Mouse (Mus musculus): ENCODE measurements around the gene Smarcb1. TPM values are rescaled to one million over a fixed set of nuclear protein-coding genes. Genes with fewer than 3 reads are reported as not detected.
A peak's percentile ranks its signal among the peaks of the same experiment; 100 is the strongest.

Gene Smarcb1
- polyA plus RNA-seq (2016; fragmentation: Nextera tagmentation; extraction: Ambion mirVana) = 99.1 and 109 TPM in 2 replicates

DNA sequence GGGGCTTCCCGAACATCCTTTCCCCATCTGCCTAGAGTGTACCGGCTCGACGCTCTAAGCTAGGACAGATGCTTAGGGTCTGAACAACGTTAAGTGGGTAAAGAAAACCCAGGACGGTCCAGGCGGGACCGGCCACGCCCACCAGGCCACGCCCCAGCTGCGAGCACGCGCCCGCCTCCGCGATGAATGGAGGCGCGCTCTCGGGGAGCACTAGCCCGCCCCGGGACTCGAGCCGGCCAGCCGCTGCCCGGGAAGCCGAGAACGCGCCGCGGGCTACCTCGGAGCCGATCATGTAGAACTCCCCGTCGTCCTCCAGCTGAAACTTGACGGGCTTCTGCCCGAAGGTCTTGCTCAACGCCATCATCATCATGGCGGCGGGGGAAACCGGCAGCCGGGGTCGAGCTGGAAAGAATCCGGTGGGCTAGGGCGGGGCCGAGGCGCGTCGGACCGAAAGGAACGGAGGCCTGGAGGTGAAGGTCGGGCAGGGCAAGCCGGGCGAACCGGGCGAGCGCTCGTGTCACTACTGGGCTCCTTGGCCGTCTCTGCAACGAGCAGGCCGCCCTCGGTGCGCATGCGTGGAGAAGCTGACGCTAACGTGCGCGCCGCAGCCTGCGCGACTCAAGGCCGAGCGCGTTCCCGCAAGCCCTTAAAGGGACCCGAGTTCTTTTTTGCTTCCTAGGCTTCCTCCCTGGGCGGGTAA lies at the start of gene Smarcb1:
Gene Smarcb1, minus strand, starts transcription at position 592 of the 700 bp plus-strand sequence.
- Histone ChIP-seq H3K27me3 (replicated peaks) (peaks cover 11% of the 10 kb centered on the region; the same call in 1 of the 2 replicates), H3K9ac (peak within 1 kb of the TSS; percentile 94), H3K4me3 (peak within 1 kb of the TSS; percentile 91), H3K4me1 (peaks cover 48% of the 10 kb centered on the region), H3K9me3 (replicated peaks) (no peaks in the 10 kb centered on the region), H3K36me3 (peaks cover 42% of the 10 kb centered on the region), H3K4me2 (peak within 1 kb of the TSS; percentile 96), H3K27ac (peak within 1 kb of the TSS; percentile 92)
- peak; percentile 89 for ATAC-seq
- under 1% methylated on average over 76 of the region's 76 CpGs for WGBS (ENCODE audit: insufficient replicate concordance)

GRCm38 (mm10) chr10:75954381-75954811 lies 33.0 kb upstream of the Smarcb1 start, which contains the start of gene Gm5134:
Gene Gm5134 (plus strand): TSS chr10:75954514.
- peak within 1 kb of the TSS; percentile 47 for H3K4me3 ChIP-seq
- ATAC-seq = peak; percentile 38
- peak within 1 kb of the TSS; percentile 55 for H3K9ac ChIP-seq
- peaks cover 25% of the 10 kb centered on the region for H3K4me1 ChIP-seq
- H3K9me3 ChIP-seq (replicated peaks) = no peaks in the 10 kb centered on the region
- H3K36me3 ChIP-seq = no peaks in the 10 kb centered on the region
- no peak within 1 kb of the TSS for H3K27ac ChIP-seq
- peaks cover 49% of the 10 kb centered on the region for H3K27me3 ChIP-seq (replicated peaks)
- peak within 1 kb of the TSS; percentile 69 for H3K4me2 ChIP-seq
- WGBS (ENCODE audit: insufficient replicate concordance) = 13% methylated on average over 20 of the region's 20 CpGs

GRCm38 (mm10) chr10:75951424-75952050 lies 30.1 kb upstream of the Smarcb1 start:
- Histone ChIP-seq H3K4me2 (peak overlapping the region; percentile 69), H3K4me1 (peaks cover 25% of the 10 kb centered on the region), H3K36me3 (no peaks in the 10 kb centered on the region), H3K27me3 (replicated peaks) (peaks cover 75% of the 10 kb centered on the region), H3K27ac (no peak overlapping the region), H3K4me3 (peak overlapping the region; percentile 48), H3K9me3 (replicated peaks) (no peaks in the 10 kb centered on the region), H3K9ac (peak overlapping the region; percentile 52; the same call in 1 of the 2 replicates)
- no peak for ATAC-seq
- 3% methylated on average over 13 of the region's 13 CpGs for WGBS (ENCODE audit: insufficient replicate concordance)

GRCm38 (mm10) chr10:75950791-75951210 lies 29.4 kb upstream of the Smarcb1 start:
- 0 out of 2 replicates have a peak, but pooled peaks have one; percentile 14 for ATAC-seq
- 8% methylated on average over 23 of the region's 23 CpGs for WGBS (ENCODE audit: insufficient replicate concordance)
- Histone ChIP-seq H3K27me3 (replicated peaks) (peaks cover 80% of the 10 kb centered on the region), H3K4me3 (peak overlapping the region; percentile 48), H3K4me1 (peaks cover 25% of the 10 kb centered on the region), H3K9me3 (replicated peaks) (no peaks in the 10 kb centered on the region), H3K9ac (peak overlapping the region; percentile 52), H3K4me2 (peak overlapping the region; percentile 69), H3K36me3 (no peaks in the 10 kb centered on the region), H3K27ac (no peak overlapping the region)

GRCm38 (mm10) chr10:75949053-75950045 lies 27.9 kb upstream of the Smarcb1 start:
- Histone ChIP-seq H3K9me3 (replicated peaks) (no peaks in the 10 kb centered on the region), H3K27me3 (replicated peaks) (peaks cover 69% of the 10 kb centered on the region), H3K4me3 (no peak overlapping the region), H3K4me1 (peaks cover 20% of the 10 kb centered on the region), H3K36me3 (no peaks in the 10 kb centered on the region), H3K9ac (no peak overlapping the region), H3K4me2 (no peak overlapping the region), H3K27ac (no peak overlapping the region)
- ATAC-seq = no peak
- 73% methylated on average over 22 of the region's 22 CpGs for WGBS (ENCODE audit: insufficient replicate concordance)

GRCm38 (mm10) chr10:75948079-75948478 lies 26.7 kb upstream of the Smarcb1 start:
- H3K9ac ChIP-seq = no peak overlapping the region
- no peak overlapping the region for H3K27ac ChIP-seq
- H3K4me3 ChIP-seq = no peak overlapping the region
- no peaks in the 10 kb centered on the region for H3K9me3 ChIP-seq (replicated peaks)
- WGBS (ENCODE audit: insufficient replicate concordance) = 64% methylated on average over 5 of the region's 5 CpGs
- no peak overlapping the region for H3K4me2 ChIP-seq
- no peaks in the 10 kb centered on the region for H3K36me3 ChIP-seq
- H3K4me1 ChIP-seq = peaks cover 11% of the 10 kb centered on the region; the same call in 1 of the 2 replicates
- no peak for ATAC-seq
- H3K27me3 ChIP-seq (replicated peaks) = peaks cover 60% of the 10 kb centered on the region

DNA sequence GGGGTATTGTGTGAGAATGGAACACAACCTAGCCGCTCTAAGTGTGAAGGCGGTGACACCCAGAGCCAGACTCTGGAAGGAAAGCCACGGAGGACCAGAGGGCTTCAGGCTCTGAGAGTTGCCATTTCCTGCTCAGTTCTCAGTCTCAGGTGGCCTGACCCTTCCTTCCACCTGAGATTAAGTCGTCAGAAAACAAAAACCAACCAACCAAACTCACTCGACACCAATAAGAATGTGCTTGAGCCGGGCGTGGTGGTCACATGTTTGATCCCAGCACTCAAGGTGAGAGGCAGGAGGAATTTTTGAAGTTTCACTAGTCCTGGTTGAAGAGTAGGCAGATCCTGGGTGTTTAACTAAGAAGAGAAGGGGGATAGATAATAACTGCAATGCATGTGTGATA lies 24.5 kb upstream of the Smarcb1 start:
- no peak overlapping the region for H3K4me2 ChIP-seq
- H3K9me3 ChIP-seq (replicated peaks) = no peaks in the 10 kb centered on the region
- ATAC-seq = no peak
- H3K27ac ChIP-seq = no peak overlapping the region
- 73% methylated on average over 7 of the region's 7 CpGs for WGBS (ENCODE audit: insufficient replicate concordance)
- peaks cover 45% of the 10 kb centered on the region for H3K27me3 ChIP-seq (replicated peaks)
- peaks cover 8% of the 10 kb centered on the region for H3K4me1 ChIP-seq
- no peak overlapping the region for H3K4me3 ChIP-seq
- no peak overlapping the region for H3K9ac ChIP-seq
- no peaks in the 10 kb centered on the region for H3K36me3 ChIP-seq

GRCm38 (mm10) chr10:75945213-75945612 lies 23.8 kb upstream of the Smarcb1 start:
- WGBS (ENCODE audit: insufficient replicate concordance) = 84% methylated on average over 7 of the region's 7 CpGs
- no peak overlapping the region for H3K4me3 ChIP-seq
- ATAC-seq = no peak

DNA sequence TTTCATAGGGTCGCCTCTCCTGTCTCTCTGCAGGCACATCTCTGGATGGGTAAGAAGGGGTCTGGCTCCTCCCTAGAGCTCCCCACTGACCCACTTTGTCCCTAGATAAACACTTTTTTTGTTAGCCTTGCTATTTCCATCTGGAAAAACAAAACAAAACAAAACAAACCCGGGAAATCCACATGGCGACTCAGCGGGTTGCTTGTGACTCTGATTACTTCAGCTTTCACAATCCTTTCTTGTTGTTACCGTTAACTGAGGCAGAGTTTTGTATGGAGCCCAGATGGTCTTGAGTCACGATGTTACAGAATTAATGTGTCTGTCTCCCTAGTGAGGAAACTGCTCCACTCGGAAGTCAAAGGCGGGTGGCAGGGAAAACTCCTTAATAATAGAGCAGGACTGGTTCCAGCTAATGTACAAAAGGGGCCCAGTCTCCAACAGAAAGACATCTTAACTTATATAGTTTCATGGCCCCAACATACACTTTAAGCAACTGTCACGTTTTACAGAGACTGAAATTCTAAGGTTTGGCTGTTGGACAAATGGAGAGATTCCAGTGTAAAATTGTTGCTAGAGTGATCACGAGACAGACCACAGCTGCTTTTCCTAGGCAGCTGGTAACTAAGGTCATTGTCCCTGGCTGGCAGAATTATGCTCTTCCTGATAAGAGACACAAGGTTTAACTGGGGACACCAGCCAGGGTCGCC lies 22.8 kb upstream of the Smarcb1 start:
- no peak overlapping the region for H3K4me2 ChIP-seq
- 56% methylated on average over 11 of the region's 11 CpGs for WGBS (ENCODE audit: insufficient replicate concordance)
- ATAC-seq = no peak

More at GRCm38 (mm10) chr10:75945213-75945612, 23.8 kb upstream of the Smarcb1 start:
- Histone ChIP-seq H3K4me2 (no peak overlapping the region), H3K9me3 (replicated peaks) (no peaks in the 10 kb centered on the region), H3K27ac (no peak overlapping the region), H3K4me1 (peaks cover 9% of the 10 kb centered on the region), H3K36me3 (no peaks in the 10 kb centered on the region), H3K27me3 (replicated peaks) (peaks cover 38% of the 10 kb centered on the region), H3K9ac (no peak overlapping the region)

DNA sequence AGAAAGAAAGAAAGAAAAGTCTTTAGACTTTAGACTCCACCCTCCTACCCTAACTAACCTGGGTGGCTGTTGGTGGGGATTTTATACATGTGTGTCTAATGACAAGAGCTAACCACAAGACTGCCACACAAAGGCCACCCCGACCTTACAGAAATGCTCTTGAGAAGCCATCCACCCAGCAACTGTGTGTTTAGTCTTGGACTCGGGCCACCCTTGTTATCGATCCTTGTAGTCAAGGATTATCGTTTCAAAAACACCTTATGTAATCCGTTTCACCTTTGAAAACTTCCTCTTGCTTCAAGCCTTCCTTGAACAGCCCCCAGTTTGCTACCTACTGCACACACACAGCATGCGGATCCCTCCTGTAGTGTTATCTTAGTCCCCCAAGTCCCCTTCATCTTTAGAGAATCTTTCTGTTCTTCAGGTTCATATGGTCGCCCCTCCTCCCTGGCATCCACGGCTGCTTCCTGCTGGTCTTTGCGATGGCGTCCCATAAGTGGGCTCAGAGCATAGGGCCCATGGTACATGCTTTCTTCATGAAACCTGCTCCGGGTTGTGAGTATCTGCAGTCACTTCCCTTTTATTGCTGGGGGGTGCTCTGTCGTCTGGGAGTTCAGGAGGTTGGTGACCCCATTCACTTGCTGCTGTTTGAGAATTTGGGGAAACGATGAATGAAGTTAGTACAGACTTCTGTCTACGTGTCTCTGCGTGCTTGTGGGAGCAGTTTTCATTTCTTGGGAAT lies 21.5 kb upstream of the Smarcb1 start, which contains the start of gene Vpreb3:
Gene Vpreb3, plus strand, starts transcription at position 322 of the 742 bp plus-strand sequence.
- Histone ChIP-seq H3K4me2 (no peak within 1 kb of the TSS), H3K4me1 (peaks cover 29% of the 10 kb centered on the region), H3K9ac (no peak within 1 kb of the TSS), H3K27ac (no peak within 1 kb of the TSS), H3K36me3 (peaks cover 2% of the 10 kb centered on the region; the same call in 1 of the 2 replicates), H3K27me3 (replicated peaks) (peaks cover 15% of the 10 kb centered on the region), H3K9me3 (replicated peaks) (no peaks in the 10 kb centered on the region), H3K4me3 (no peak within 1 kb of the TSS)
- ATAC-seq = no peak
- WGBS (ENCODE audit: insufficient replicate concordance) = 64% methylated on average over 15 of the region's 15 CpGs

More for the DNA sequence above, 22.8 kb upstream of the Smarcb1 start:
- Histone ChIP-seq H3K4me3 (no peak overlapping the region), H3K27ac (no peak overlapping the region), H3K4me1 (peaks cover 19% of the 10 kb centered on the region), H3K27me3 (replicated peaks) (peaks cover 29% of the 10 kb centered on the region), H3K36me3 (no peaks in the 10 kb centered on the region), H3K9me3 (replicated peaks) (no peaks in the 10 kb centered on the region), H3K9ac (no peak overlapping the region)
